Mouse (Mus musculus) intestine, embryonic 15.5 days (tissue): Measurements from ENCODE around the gene Trcg1. TPM values are rescaled to one million over a fixed set of nuclear protein-coding genes. Genes with fewer than 3 reads are reported as not detected.

ENCODE experiments used
- ATAC-seq: fragments of 200-750 bp; cut with Nextera tagmentation; 2 replicates; pipeline ENCODE4 v1.8.0; 2017; ENCODE audit warnings: moderate TSS enrichment, moderate library complexity
- H3K27ac ChIP-seq: fragments of 300-500 bp; sonication (generic); 2 replicates; pipeline ENCODE4 v1.5.1; 2015; ENCODE audit warnings: mild to moderate bottlenecking, inconsistent platforms
- H3K27me3 ChIP-seq: fragments of 300-500 bp; sonication (generic); replicated peaks from 2 replicates; pipeline ENCODE4 v1.6.1; 2015; ENCODE audit warnings: inconsistent platforms
- H3K36me3 ChIP-seq: fragments of 300-500 bp; sonication (generic); 2 replicates; pipeline ENCODE4 v1.6.1; 2015; ENCODE audit warnings: inconsistent platforms
- H3K4me1 ChIP-seq: fragments of 300-500 bp; sonication (generic); replicated peaks from 2 replicates; pipeline ENCODE4 v1.6.1; 2015; ENCODE audit warnings: inconsistent platforms
- H3K4me2 ChIP-seq: fragments of 300-500 bp; sonication (generic); replicated peaks from 2 replicates; pipeline ENCODE4 v1.6.1; 2015; ENCODE audit warnings: mild to moderate bottlenecking, inconsistent platforms
- H3K4me3 ChIP-seq: fragments of 300-500 bp; sonication (generic); replicated peaks from 2 replicates; pipeline ENCODE4 v1.5.1; 2015; ENCODE audit warnings: inconsistent platforms
- H3K9ac ChIP-seq: fragments of 300-500 bp; sonication (generic); 2 replicates; pipeline ENCODE4 v1.6.1; 2015; ENCODE audit warnings: inconsistent platforms
- H3K9me3 ChIP-seq: fragments of 300-500 bp; sonication (generic); 2 replicates; pipeline ENCODE4 v1.6.1; 2016; ENCODE audit warnings: inconsistent platforms
- WGBS: fragments of 180-500 bp; shearing (Covaris S2); methylation state at CpG from one replicate; pipeline ENCODE4 v1.1.7; 2015; 5-methylcytosine and 5-hydroxymethylcytosine counted together
- polyA plus RNA-seq: library from polyadenylated mRNA; unstranded; fragments of >200 nt; fragmentation: Nextera tagmentation; extraction: Ambion mirVana; gene quantifications from 2 replicates; pipeline ENCODE4 v1.2.1, GENCODE M21; 2015

Gene Trcg1
- polyA plus RNA-seq, 1 experiment from 2014 or later, result not detected

GRCm38 (mm10) chr9:57238220-57238619 is 1.9 kb downstream of the Trcg1 start:
- no peaks in the 10 kb centered on the region for H3K4me1 ChIP-seq
- no peak overlapping the region for H3K4me2 ChIP-seq
- H3K27me3 ChIP-seq, result no peaks in the 10 kb centered on the region
- no peak overlapping the region for H3K4me3 ChIP-seq
- WGBS, result 81% methylated on average over 2 of the region's 2 CpGs
- H3K9ac ChIP-seq, result no peak overlapping the region
- no peak for ATAC-seq
- H3K36me3 ChIP-seq, result no peaks in the 10 kb centered on the region
- no peaks in the 10 kb centered on the region for H3K9me3 ChIP-seq
- no peak overlapping the region for H3K27ac ChIP-seq

DNA sequence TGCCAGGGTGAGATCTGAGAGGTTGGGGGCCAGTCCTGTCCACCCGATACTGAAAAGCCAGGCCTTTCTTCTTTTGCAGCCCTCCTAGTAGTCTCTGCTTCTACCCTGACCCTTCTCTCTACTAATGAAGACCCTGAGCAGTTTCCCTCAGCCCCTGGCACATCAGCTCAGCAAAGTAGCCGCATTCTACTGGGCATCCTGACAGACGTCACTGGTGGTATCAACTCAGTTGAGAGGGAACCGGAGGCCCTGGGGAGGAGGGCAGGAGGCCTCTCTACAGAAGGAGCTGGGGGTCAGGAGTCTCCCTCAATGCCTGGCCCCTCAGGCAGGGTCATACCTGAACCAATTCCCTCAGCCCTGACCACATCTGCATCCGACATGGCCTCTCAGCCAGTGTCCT is 4.8 kb downstream of the Trcg1 start:
- H3K27me3 ChIP-seq, result no peaks in the 10 kb centered on the region
- H3K4me3 ChIP-seq, result no peak overlapping the region
- ATAC-seq, result no peak
- no peak overlapping the region for H3K4me2 ChIP-seq
- H3K36me3 ChIP-seq, result no peaks in the 10 kb centered on the region
- H3K4me1 ChIP-seq, result no peaks in the 10 kb centered on the region
- H3K27ac ChIP-seq, result no peak overlapping the region
- no peaks in the 10 kb centered on the region for H3K9me3 ChIP-seq
- 84% methylated on average over 5 of the region's 5 CpGs for WGBS
- no peak overlapping the region for H3K9ac ChIP-seq

- Histone ChIP-seq H3K9me3 (no peaks in the 10 kb centered on the region), H3K4me3 (no peak overlapping the region), H3K4me1 (peaks cover 9% of the 10 kb centered on the region; the same call in 1 of the 2 replicates), H3K36me3 (no peaks in the 10 kb centered on the region), H3K9ac (no peak overlapping the region), H3K4me2 (no peak overlapping the region), H3K27ac (no peak overlapping the region), H3K27me3 (no peaks in the 10 kb centered on the region)
- no peak for ATAC-seq
- WGBS, result 33% methylated on average over 5 of the region's 5 CpGs
These were observed 6.6 kb downstream of the Trcg1 start for GRCm38 (mm10) chr9:57242916-57243315.

- no peaks in the 10 kb centered on the region for H3K36me3 ChIP-seq
- peak; percentile 32; the same call in 1 of the 2 replicates for ATAC-seq
- 44% methylated on average over 7 of the region's 7 CpGs for WGBS
- H3K4me3 ChIP-seq, result no peak overlapping the region
- no peak overlapping the region for H3K27ac ChIP-seq
- no peak overlapping the region for H3K4me2 ChIP-seq
- no peaks in the 10 kb centered on the region for H3K9me3 ChIP-seq
- H3K27me3 ChIP-seq, result no peaks in the 10 kb centered on the region
- H3K4me1 ChIP-seq, result peaks cover 9% of the 10 kb centered on the region; the same call in 1 of the 2 replicates
- H3K9ac ChIP-seq, result no peak overlapping the region
These were observed 7.8 kb downstream of the Trcg1 start for GRCm38 (mm10) chr9:57244106-57244685.

DNA sequence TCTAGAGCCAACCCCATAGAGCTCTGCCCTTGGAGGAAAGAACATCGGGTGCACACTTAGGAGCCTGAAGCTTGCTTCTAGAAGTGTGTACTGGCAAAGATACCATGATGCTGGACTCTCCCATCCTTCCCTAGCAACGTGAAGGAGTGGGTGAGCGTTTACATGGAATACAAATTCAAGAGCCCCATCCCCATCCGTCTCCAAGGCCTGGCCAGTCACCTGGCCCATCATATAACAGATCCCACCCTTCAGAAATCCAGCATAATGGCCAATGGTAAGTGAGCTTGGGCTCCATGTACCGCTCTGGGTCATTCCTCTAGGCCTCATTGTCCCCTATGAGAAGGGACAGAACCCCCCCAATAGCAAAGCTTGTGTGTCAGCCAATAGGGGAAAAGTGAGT is 10.1 kb downstream of the Trcg1 start:
- no peak for ATAC-seq
- Histone ChIP-seq H3K9ac (no peak overlapping the region), H3K9me3 (no peaks in the 10 kb centered on the region), H3K27ac (no peak overlapping the region), H3K4me3 (no peak overlapping the region), H3K36me3 (peaks cover 8% of the 10 kb centered on the region), H3K27me3 (no peaks in the 10 kb centered on the region), H3K4me2 (no peak overlapping the region), H3K4me1 (peaks cover 9% of the 10 kb centered on the region; the same call in 1 of the 2 replicates)
- WGBS, result 89% methylated on average over 5 of the region's 5 CpGs

GRCm38 (mm10) chr9:57247201-57247671 is 10.9 kb downstream of the Trcg1 start:
- Histone ChIP-seq H3K4me2 (no peak overlapping the region), H3K36me3 (peaks cover 14% of the 10 kb centered on the region), H3K4me1 (peaks cover 9% of the 10 kb centered on the region; the same call in 1 of the 2 replicates), H3K4me3 (no peak overlapping the region), H3K27ac (no peak overlapping the region), H3K9ac (no peak overlapping the region), H3K9me3 (no peaks in the 10 kb centered on the region), H3K27me3 (no peaks in the 10 kb centered on the region)
- 47% methylated on average over 8 of the region's 8 CpGs for WGBS
- no peak for ATAC-seq

- 65% methylated on average over 7 of the region's 7 CpGs for WGBS
- ATAC-seq, result no peak
- H3K27ac ChIP-seq, result no peak overlapping the region
These were observed 11.9 kb downstream of the Trcg1 start for GRCm38 (mm10) chr9:57248030-57248942.

GRCm38 (mm10) chr9:57250026-57250425 is 13.7 kb downstream of the Trcg1 start:
- Histone ChIP-seq H3K27ac (no peak overlapping the region), H3K4me3 (no peak overlapping the region), H3K36me3 (peaks cover 34% of the 10 kb centered on the region), H3K9me3 (no peaks in the 10 kb centered on the region), H3K4me1 (peaks cover 13% of the 10 kb centered on the region), H3K9ac (no peak overlapping the region), H3K4me2 (no peak overlapping the region), H3K27me3 (no peaks in the 10 kb centered on the region)
- ATAC-seq, result no peak
- WGBS, result 89% methylated on average over 4 of the region's 4 CpGs

More at GRCm38 (mm10) chr9:57248030-57248942, 11.9 kb downstream of the Trcg1 start:
- Histone ChIP-seq H3K9ac (no peak overlapping the region), H3K9me3 (no peaks in the 10 kb centered on the region), H3K4me3 (no peak overlapping the region), H3K27me3 (no peaks in the 10 kb centered on the region), H3K4me1 (peaks cover 9% of the 10 kb centered on the region; the same call in 1 of the 2 replicates), H3K4me2 (no peak overlapping the region), H3K36me3 (peaks cover 24% of the 10 kb centered on the region)

DNA sequence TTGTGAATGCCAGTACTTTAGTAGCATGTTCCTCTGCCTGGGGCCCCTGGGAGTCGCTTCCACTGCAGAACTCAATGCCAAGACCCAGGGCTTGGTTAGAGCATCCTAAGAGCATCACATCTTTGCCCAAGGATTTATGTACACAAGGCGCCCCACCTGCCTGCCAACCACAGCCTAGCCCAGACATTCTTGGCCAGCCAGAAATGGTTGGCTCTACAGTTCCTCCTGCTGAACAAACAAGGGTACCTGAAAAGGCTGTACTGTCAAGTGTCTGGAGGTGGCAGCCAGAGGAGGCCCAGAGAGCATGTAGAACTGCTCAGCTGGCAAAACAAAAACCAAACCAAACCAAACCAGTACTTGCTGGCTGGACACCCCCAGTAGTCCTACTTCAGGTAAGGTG is 14.8 kb downstream of the Trcg1 start:
- H3K4me2 ChIP-seq, result no peak overlapping the region
- peaks cover 40% of the 10 kb centered on the region for H3K36me3 ChIP-seq
- H3K9me3 ChIP-seq, result no peaks in the 10 kb centered on the region
- H3K27ac ChIP-seq, result no peak overlapping the region
- peaks cover 20% of the 10 kb centered on the region for H3K4me1 ChIP-seq
- no peak overlapping the region for H3K9ac ChIP-seq
- no peak overlapping the region for H3K4me3 ChIP-seq
- no peaks in the 10 kb centered on the region for H3K27me3 ChIP-seq
- WGBS, result 92% methylated on average over 2 of the region's 2 CpGs
- ATAC-seq, result no peak

DNA sequence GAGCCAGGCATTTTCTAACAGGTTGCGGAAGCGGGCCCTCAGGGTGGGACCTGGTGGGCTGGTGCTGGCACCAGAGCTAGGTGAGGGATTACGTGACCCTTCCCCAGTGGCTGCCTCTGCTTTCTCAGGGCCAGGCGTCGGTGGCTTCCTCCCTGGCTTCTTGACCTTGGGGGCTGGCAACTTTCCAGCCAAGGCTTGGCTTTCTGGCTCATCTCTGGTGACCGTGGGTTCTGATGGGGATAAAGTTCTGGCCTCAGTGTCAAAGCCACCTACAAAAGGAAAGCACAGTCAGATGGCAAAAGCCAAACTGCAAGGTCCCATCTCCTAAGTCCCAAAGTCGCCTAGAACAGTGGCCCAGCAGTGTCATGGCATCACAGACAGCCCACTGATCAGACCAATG is 17.7 kb downstream of the Trcg1 start:
- peaks cover 64% of the 10 kb centered on the region for H3K36me3 ChIP-seq

GRCm38 (mm10) chr9:57254823-57255495 is 18.6 kb downstream of the Trcg1 start:
- Histone ChIP-seq H3K9me3 (no peaks in the 10 kb centered on the region), H3K4me1 (peaks cover 17% of the 10 kb centered on the region; the same call in 1 of the 2 replicates), H3K4me3 (no peak overlapping the region), H3K4me2 (no peak overlapping the region), H3K27ac (no peak overlapping the region), H3K9ac (no peak overlapping the region), H3K36me3 (peaks cover 64% of the 10 kb centered on the region), H3K27me3 (no peaks in the 10 kb centered on the region)
- 84% methylated on average over 9 of the region's 9 CpGs for WGBS
- ATAC-seq, result no peak

More for the DNA sequence above, 17.7 kb downstream of the Trcg1 start:
- Histone ChIP-seq H3K9ac (no peak overlapping the region), H3K4me2 (no peak overlapping the region), H3K27me3 (no peaks in the 10 kb centered on the region), H3K27ac (no peak overlapping the region), H3K9me3 (no peaks in the 10 kb centered on the region), H3K4me1 (peaks cover 17% of the 10 kb centered on the region; the same call in 1 of the 2 replicates), H3K4me3 (no peak overlapping the region)
- no peak for ATAC-seq
- 82% methylated on average over 7 of the region's 7 CpGs for WGBS

DNA sequence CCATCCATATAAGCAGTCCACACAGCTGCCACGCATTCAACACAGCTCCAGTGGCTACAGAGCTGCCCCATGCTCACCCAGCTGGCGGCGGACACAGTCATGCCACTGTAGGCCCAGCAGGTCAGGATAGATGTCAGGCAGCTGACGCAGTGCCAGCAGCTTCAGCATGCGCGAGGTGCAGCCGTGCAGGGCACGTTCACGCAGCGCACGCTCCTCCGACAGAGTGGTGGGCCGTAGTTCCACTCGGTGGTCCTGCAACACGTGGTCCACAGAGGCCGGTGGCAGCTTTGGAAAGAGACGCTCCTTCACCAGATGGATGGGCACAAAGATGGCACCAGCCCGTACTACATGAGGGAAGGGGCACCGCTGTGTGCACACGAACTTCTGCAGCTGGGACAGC is 20.0 kb downstream of the Trcg1 start:
- Histone ChIP-seq H3K4me2 (no peak overlapping the region), H3K4me1 (peaks cover 28% of the 10 kb centered on the region), H3K36me3 (peaks cover 58% of the 10 kb centered on the region), H3K9me3 (no peaks in the 10 kb centered on the region), H3K27me3 (no peaks in the 10 kb centered on the region), H3K4me3 (no peak overlapping the region), H3K27ac (no peak overlapping the region), H3K9ac (no peak overlapping the region)
- WGBS, result 94% methylated on average over 20 of the region's 20 CpGs
- ATAC-seq, result no peak
